Mouse (Mus musculus) left cerebral cortex, adult 8-10 months (tissue): ENCODE measurements around the gene Clcnkb. TPM values are rescaled to one million over a fixed set of nuclear protein-coding genes. Genes with fewer than 3 reads are reported as not detected.

Experiments used
- DNase-seq, 2 experiments: peaks; one replicate each; pipeline ENCODE4 v3.0.0; 2022; ENCODE audit warnings: low spot score in 2 of 2
- total RNA-seq, 4 experiments: library from RNA; stranded (reverse); gene quantifications; 2 replicates each; pipeline ENCODE4 v1.2.4; 2022

The Clcnkb gene
- total RNA-seq, 4 experiments from 2014 or later = 0.74 TPM; not detected in 3

DNA sequence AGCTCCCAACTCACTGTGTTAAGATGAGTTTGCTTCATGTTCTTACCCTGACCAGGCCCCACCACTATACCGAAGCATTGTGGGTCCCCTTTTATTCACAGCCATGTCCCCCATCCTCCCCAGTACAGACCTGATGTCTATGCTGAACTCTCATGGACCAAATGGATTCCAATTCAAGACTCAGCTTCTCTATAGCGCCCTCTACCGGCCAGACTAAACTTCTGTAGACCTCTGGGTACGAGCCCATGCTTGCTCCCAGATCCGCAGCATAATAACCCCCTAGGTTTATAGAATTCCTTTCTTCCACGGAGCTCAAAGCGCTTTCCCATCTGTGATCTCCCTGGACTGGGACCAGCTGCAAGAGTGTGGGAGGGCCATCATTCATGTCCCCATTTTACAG, 55.0 kb downstream of the Clcnkb start:
- no peak for DNase-seq

DNA sequence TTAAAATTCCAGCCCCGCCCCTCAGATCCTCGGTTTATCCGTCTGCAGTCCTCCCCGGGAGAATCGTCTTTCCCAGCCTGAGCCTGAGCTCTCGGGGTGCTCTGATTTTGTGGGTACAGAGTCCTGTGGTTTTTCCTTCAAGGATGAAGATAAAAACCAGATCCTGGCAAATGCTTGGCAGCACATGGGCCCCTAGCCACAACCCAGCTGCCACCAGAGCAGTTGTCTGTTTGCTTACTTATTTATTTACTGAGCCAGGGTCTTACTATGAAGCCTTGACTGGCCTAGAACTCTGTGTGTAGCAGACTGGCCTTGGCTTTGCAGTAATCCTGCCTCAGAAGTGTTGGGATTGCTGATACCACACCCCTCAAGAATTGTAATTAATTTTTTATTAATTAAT, 56.6 kb downstream of the Clcnkb start:
- DNase-seq = no peak

DNA sequence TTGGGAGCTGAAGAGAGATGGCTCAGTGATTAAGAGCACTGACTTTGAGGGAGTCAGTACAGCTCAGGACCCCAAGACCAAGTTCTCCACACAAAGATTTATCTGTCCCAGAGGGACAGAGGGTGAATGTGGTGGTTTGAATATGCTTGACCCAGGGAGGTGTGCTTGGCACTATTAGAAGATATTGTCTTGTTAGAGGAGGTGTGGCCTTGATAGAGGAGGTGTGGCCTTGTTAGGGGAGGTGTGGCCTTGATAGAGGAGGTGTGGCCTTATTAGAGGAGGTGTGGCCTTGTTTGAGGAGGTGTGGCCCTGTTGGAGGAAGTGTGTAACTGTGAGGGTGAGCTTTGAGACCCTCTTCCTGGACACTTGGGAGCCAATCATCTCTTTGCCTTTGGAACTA, 58.0 kb downstream of the Clcnkb start:
- no peak for DNase-seq

Other genes with a start within 250 kb of the Clcnkb start
- gene Rsg1, start 202.1 kb downstream of the Clcnkb start, total RNA-seq = 1 to 10 TPM; 3.3 to 5.0 (median 4.1) TPM
- gene Arhgef19, start 176.5 kb downstream of the Clcnkb start, total RNA-seq = 10 to 100 TPM; 13.7 to 18.3 (median 15.8) TPM
- gene Epha2, start 114.8 kb downstream of the Clcnkb start, total RNA-seq = 1 to 10 TPM in 3 of 4 experiments, under 1 TPM in 1; 0.98 to 1.7 (median 1.2) TPM
- 1 to 10 TPM; 2.7 to 4.1 (median 3.6) TPM for gene Fam131c, start 47.8 kb downstream of the Clcnkb start, total RNA-seq
- gene Clcnka, start 17.3 kb downstream of the Clcnkb start, total RNA-seq = 1 to 10 TPM in 1 of 4 experiments, under 1 TPM in 1, not detected in 2; 0.39 to 1.8 TPM
- gene Hspb7, start 4.8 kb upstream of the Clcnkb start, total RNA-seq = under 1 TPM; 0.30 to 0.97 (median 0.73) TPM
- 1 to 10 TPM; 2.8 to 4.9 (median 3.0) TPM for gene Srarp, start 20.1 kb upstream of the Clcnkb start, total RNA-seq
- gene Zbtb17, start 28.6 kb upstream of the Clcnkb start, total RNA-seq = 10 to 100 TPM; 36.7 to 42.0 (median 38.0) TPM
- gene Spen, start 122.6 kb upstream of the Clcnkb start, total RNA-seq = 10 to 100 TPM; 57.2 to 66.6 (median 62.1) TPM
- gene Fblim1, start 190.1 kb upstream of the Clcnkb start, total RNA-seq = 1 to 10 TPM; 1.3 to 3.0 (median 2.1) TPM
- gene Tmem82, start 202.6 kb upstream of the Clcnkb start, total RNA-seq = 1 to 10 TPM in 1 of 4 experiments, under 1 TPM in 3; 0.43 to 1.1 (median 0.51) TPM
- 1 to 10 TPM; 3.7 to 4.8 (median 4.2) TPM for gene Slc25a34, start 207.8 kb upstream of the Clcnkb start, total RNA-seq
- gene Plekhm2, start 248.9 kb upstream of the Clcnkb start, total RNA-seq = 100 to 1,000 TPM; 103 to 120 (median 107) TPM